Mouse (Mus musculus): ENCODE measurements around the gene Taf6l. TPM values are rescaled to one million over a fixed set of nuclear protein-coding genes. Genes with fewer than 3 reads are reported as not detected.
A peak's percentile ranks its signal among the peaks of the same experiment; 100 is the strongest.

Taf6l gene
- polyA plus RNA-seq, 1 experiment from 2014 or later = 18.9 TPM

- Histone ChIP-seq H3K4me3 (ENCODE audit: low read depth, low read length) (peak overlapping the region; percentile 90), H3K27me3 (replicated peaks; ENCODE audit: control insufficient read depth, insufficient read depth, low read length) (no peaks in the 10 kb centered on the region), H3K27ac (ENCODE audit: low read depth) (peak overlapping the region; percentile 91), H3K36me3 (ENCODE audit: control insufficient read depth, insufficient read depth, low read length) (peaks cover 36% of the 10 kb centered on the region), H3K9ac (ENCODE audit: low read length) (peak overlapping the region; percentile 88), H3K9me3 (ENCODE audit: control insufficient read depth, low read length) (no peaks in the 10 kb centered on the region), H3K4me2 (ENCODE audit: low read length) (peak overlapping the region; percentile 83), H3K4me1 (replicated peaks; ENCODE audit: control insufficient read depth, insufficient read depth, low read length) (peaks cover 10% of the 10 kb centered on the region; the same call in 1 of the 2 replicates)
- ATAC-seq (replicated peaks; ENCODE audit: low FRiP score, low TSS enrichment, low read depth) = no peak
- DNase-seq (ENCODE audit: low spot score) = no peak
- WGBS = 3% methylated on average over 14 of the region's 14 CpGs
These were observed 28.7 kb downstream of the Taf6l start for GRCm38 (mm10) chr19:8757471-8757998.

DNA sequence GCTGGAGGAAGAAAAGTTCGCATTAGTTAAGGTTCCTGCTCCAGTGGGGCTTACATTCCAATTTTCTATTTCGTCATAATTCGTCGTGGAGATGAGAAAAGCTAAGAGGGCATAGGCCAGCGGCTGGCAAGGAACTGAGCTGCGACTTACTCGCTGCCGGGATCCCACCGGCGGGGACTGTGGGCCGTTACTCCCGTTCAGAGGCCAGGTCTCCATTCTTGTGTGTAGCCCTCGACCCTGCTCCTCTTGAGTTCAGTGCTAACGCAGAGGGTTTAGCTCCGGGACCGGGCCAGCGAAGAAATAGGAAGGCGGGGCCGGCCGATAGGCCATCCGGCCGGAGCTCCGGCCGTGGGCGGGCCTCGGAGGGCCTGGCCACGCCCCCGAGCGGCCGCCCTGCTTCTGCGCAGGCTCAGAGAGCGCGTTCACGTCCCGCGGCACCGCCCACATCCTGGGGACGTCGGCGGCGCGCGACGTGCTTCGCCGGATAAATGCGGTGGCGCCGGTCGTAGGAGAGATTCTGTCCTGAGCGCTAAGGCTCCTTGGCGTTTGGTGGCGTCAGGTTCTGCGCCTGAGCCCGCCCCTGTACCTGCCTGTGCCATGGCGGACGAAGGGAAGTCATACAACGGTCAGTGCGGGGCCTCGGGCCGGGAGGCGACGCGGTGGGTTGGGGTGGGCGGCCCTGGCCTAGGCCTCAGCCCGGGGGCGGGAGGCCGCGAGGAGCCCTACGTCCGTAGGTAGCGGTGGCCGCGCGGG lies 29.4 kb downstream of the Taf6l start, which contains the start of gene Nxf1:
TSS of gene Nxf1 (plus strand) at position 439 of the 753 bp plus-strand sequence.
- H3K9ac ChIP-seq (ENCODE audit: low read length) = peak within 1 kb of the TSS; percentile 88
- H3K36me3 ChIP-seq (ENCODE audit: control insufficient read depth, insufficient read depth, low read length) = peaks cover 41% of the 10 kb centered on the region
- no peaks in the 10 kb centered on the region for H3K27me3 ChIP-seq (replicated peaks; ENCODE audit: control insufficient read depth, insufficient read depth, low read length)
- ATAC-seq (replicated peaks; ENCODE audit: low FRiP score, low TSS enrichment, low read depth) = peak; percentile 91
- under 1% methylated on average over 74 of the region's 75 CpGs for WGBS
- H3K4me2 ChIP-seq (ENCODE audit: low read length) = peak within 1 kb of the TSS; percentile 83
- H3K4me1 ChIP-seq (replicated peaks; ENCODE audit: control insufficient read depth, insufficient read depth, low read length) = peaks cover 10% of the 10 kb centered on the region; the same call in 1 of the 2 replicates
- peak; percentile 95 for DNase-seq (ENCODE audit: low spot score)
- H3K9me3 ChIP-seq (ENCODE audit: control insufficient read depth, low read length) = no peaks in the 10 kb centered on the region
- peak within 1 kb of the TSS; percentile 90 for H3K4me3 ChIP-seq (ENCODE audit: low read depth, low read length)
- peak within 1 kb of the TSS; percentile 91 for H3K27ac ChIP-seq (ENCODE audit: low read depth)

DNA sequence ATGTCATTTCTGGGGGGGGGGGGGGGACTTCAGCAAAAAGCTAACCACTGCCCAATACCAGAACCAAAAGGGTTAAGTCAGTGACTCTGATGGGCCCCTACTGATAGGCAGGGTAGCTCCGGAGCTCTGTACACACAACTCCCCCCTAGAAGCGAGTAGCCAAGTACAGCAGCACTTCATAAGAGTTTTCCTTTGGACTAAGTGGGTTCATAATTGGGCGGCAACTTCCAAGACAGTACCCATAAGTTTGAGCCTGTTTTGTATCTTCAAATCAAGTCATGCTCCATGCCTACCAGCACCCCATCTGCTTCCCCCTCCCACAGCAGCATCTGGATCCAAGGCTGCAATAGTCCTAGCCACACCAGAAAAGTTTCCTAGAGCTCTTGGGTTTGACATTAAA lies 30.6 kb downstream of the Taf6l start:
- DNase-seq (ENCODE audit: low spot score) = no peak
- Histone ChIP-seq H3K27me3 (replicated peaks; ENCODE audit: control insufficient read depth, insufficient read depth, low read length) (no peaks in the 10 kb centered on the region), H3K4me2 (ENCODE audit: low read length) (peak overlapping the region; percentile 55), H3K9ac (ENCODE audit: low read length) (no peak overlapping the region), H3K4me1 (replicated peaks; ENCODE audit: control insufficient read depth, insufficient read depth, low read length) (peaks cover 10% of the 10 kb centered on the region; the same call in 1 of the 2 replicates), H3K4me3 (ENCODE audit: low read depth, low read length) (no peak overlapping the region), H3K27ac (ENCODE audit: low read depth) (no peak overlapping the region), H3K9me3 (ENCODE audit: control insufficient read depth, low read length) (no peaks in the 10 kb centered on the region), H3K36me3 (ENCODE audit: control insufficient read depth, insufficient read depth, low read length) (peaks cover 51% of the 10 kb centered on the region)
- 64% methylated on average over 3 of the region's 3 CpGs for WGBS
- no peak for ATAC-seq (replicated peaks; ENCODE audit: low FRiP score, low TSS enrichment, low read depth)

GRCm38 (mm10) chr19:8747368-8747767 lies 38.8 kb downstream of the Taf6l start:
- DNase-seq (ENCODE audit: low spot score) = no peak
- no peak overlapping the region for H3K4me2 ChIP-seq (ENCODE audit: low read length)
- H3K4me1 ChIP-seq (replicated peaks; ENCODE audit: control insufficient read depth, insufficient read depth, low read length) = peaks cover 7% of the 10 kb centered on the region
- WGBS = 76% methylated on average over 2 of the region's 2 CpGs
- H3K4me3 ChIP-seq (ENCODE audit: low read depth, low read length) = no peak overlapping the region
- H3K36me3 ChIP-seq (ENCODE audit: control insufficient read depth, insufficient read depth, low read length) = peaks cover 95% of the 10 kb centered on the region
- H3K9me3 ChIP-seq (ENCODE audit: control insufficient read depth, low read length) = no peaks in the 10 kb centered on the region
- H3K27ac ChIP-seq (ENCODE audit: low read depth) = no peak overlapping the region
- ATAC-seq (replicated peaks; ENCODE audit: low FRiP score, low TSS enrichment, low read depth) = no peak
- no peak overlapping the region for H3K9ac ChIP-seq (ENCODE audit: low read length)
- no peaks in the 10 kb centered on the region for H3K27me3 ChIP-seq (replicated peaks; ENCODE audit: control insufficient read depth, insufficient read depth, low read length)

GRCm38 (mm10) chr19:8745382-8745781 lies 40.8 kb downstream of the Taf6l start:
- Histone ChIP-seq H3K4me3 (ENCODE audit: low read depth, low read length) (no peak overlapping the region), H3K9me3 (ENCODE audit: control insufficient read depth, low read length) (no peaks in the 10 kb centered on the region), H3K4me1 (replicated peaks; ENCODE audit: control insufficient read depth, insufficient read depth, low read length) (peaks cover 12% of the 10 kb centered on the region), H3K4me2 (ENCODE audit: low read length) (no peak overlapping the region), H3K9ac (ENCODE audit: low read length) (no peak overlapping the region), H3K36me3 (ENCODE audit: control insufficient read depth, insufficient read depth, low read length) (peaks cover 79% of the 10 kb centered on the region), H3K27me3 (replicated peaks; ENCODE audit: control insufficient read depth, insufficient read depth, low read length) (no peaks in the 10 kb centered on the region), H3K27ac (ENCODE audit: low read depth) (no peak overlapping the region)
- DNase-seq (ENCODE audit: low spot score) (no peak), ATAC-seq (replicated peaks; ENCODE audit: low FRiP score, low TSS enrichment, low read depth) (no peak)
- WGBS = 93% methylated on average over 1 of the region's 1 CpGs

DNA sequence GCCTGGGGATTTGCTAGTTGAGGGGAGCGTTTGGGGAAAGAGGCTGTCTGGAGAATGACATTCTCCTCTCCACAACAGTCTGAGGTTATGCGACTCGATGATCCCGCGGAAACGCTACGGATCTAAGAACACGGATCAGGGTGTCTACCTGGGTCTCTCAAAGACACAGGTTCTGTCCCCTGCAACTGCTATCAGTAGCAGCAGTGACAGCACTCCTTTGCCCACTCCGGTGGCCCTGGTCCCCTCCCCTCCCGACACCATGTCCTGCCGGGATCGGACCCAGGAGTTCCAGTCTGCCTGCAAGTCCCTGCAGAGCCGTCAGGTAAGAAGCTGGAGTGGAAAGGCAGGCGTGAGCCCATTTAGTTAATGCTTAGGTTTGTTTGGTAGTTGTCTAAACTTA lies 44.0 kb downstream of the Taf6l start:
- H3K4me2 ChIP-seq (ENCODE audit: low read length) = peak overlapping the region; percentile 99
- no peak for ATAC-seq (replicated peaks; ENCODE audit: low FRiP score, low TSS enrichment, low read depth)
- peaks cover 75% of the 10 kb centered on the region for H3K36me3 ChIP-seq (ENCODE audit: control insufficient read depth, insufficient read depth, low read length)

GRCm38 (mm10) chr19:8741243-8741869 lies 44.9 kb downstream of the Taf6l start, which contains the start of gene Stx5a:
Stx5a (plus strand) TSS chr19:8741413.
- peak within 1 kb of the TSS; percentile 95 for H3K9ac ChIP-seq (ENCODE audit: low read length)
- peaks cover 20% of the 10 kb centered on the region for H3K4me1 ChIP-seq (replicated peaks; ENCODE audit: control insufficient read depth, insufficient read depth, low read length)
- H3K4me3 ChIP-seq (ENCODE audit: low read depth, low read length) = peak within 1 kb of the TSS; percentile 94
- ATAC-seq (replicated peaks; ENCODE audit: low FRiP score, low TSS enrichment, low read depth) = peak; percentile 98
- under 1% methylated on average over 36 of the region's 36 CpGs for WGBS
- no peaks in the 10 kb centered on the region for H3K9me3 ChIP-seq (ENCODE audit: control insufficient read depth, low read length)
- H3K27ac ChIP-seq (ENCODE audit: low read depth) = peak within 1 kb of the TSS; percentile 98
- H3K27me3 ChIP-seq (replicated peaks; ENCODE audit: control insufficient read depth, insufficient read depth, low read length) = no peaks in the 10 kb centered on the region
- H3K36me3 ChIP-seq (ENCODE audit: control insufficient read depth, insufficient read depth, low read length) = peaks cover 67% of the 10 kb centered on the region
- H3K4me2 ChIP-seq (ENCODE audit: low read length) = peak within 1 kb of the TSS; percentile 99
- peak; percentile 98 for DNase-seq (ENCODE audit: low spot score)

More for the DNA sequence above, 44.0 kb downstream of the Taf6l start:
- Histone ChIP-seq H3K4me1 (replicated peaks; ENCODE audit: control insufficient read depth, insufficient read depth, low read length) (peaks cover 13% of the 10 kb centered on the region), H3K9ac (ENCODE audit: low read length) (peak overlapping the region; percentile 95), H3K9me3 (ENCODE audit: control insufficient read depth, low read length) (no peaks in the 10 kb centered on the region), H3K27me3 (replicated peaks; ENCODE audit: control insufficient read depth, insufficient read depth, low read length) (no peaks in the 10 kb centered on the region), H3K4me3 (ENCODE audit: low read depth, low read length) (peak overlapping the region; percentile 94), H3K27ac (ENCODE audit: low read depth) (peak overlapping the region; percentile 98)
- DNase-seq (ENCODE audit: low spot score) = no peak
- WGBS = 17% methylated on average over 14 of the region's 14 CpGs

GRCm38 (mm10) chr19:8740603-8741002 lies 45.6 kb downstream of the Taf6l start, which contains the start of gene 1700092M07Rik:
1700092M07Rik (plus strand) TSS chr19:8740718.
- Histone ChIP-seq H3K27me3 (replicated peaks; ENCODE audit: control insufficient read depth, insufficient read depth, low read length) (no peaks in the 10 kb centered on the region), H3K4me3 (ENCODE audit: low read depth, low read length) (peak within 1 kb of the TSS; percentile 94), H3K27ac (ENCODE audit: low read depth) (peak within 1 kb of the TSS; percentile 98), H3K9me3 (ENCODE audit: control insufficient read depth, low read length) (no peaks in the 10 kb centered on the region), H3K4me1 (replicated peaks; ENCODE audit: control insufficient read depth, insufficient read depth, low read length) (peaks cover 20% of the 10 kb centered on the region), H3K36me3 (ENCODE audit: control insufficient read depth, insufficient read depth, low read length) (peaks cover 59% of the 10 kb centered on the region), H3K9ac (ENCODE audit: low read length) (peak within 1 kb of the TSS; percentile 95), H3K4me2 (ENCODE audit: low read length) (peak within 1 kb of the TSS; percentile 38)
- DNase-seq (ENCODE audit: low spot score) (no peak), ATAC-seq (replicated peaks; ENCODE audit: low FRiP score, low TSS enrichment, low read depth) (no peak)
- WGBS = 62% methylated on average over 14 of the region's 14 CpGs
